Mouse (Mus musculus): Measurements from ENCODE around the gene Frmd8. TPM values are rescaled to one million over a fixed set of nuclear protein-coding genes. Genes with fewer than 3 reads are reported as not detected.
A peak's percentile ranks its signal among the peaks of the same experiment; 100 is the strongest.
"Not testable (repeated sequence)": the region's sequence is repeated elsewhere in the genome, so short reads cannot be mapped to it uniquely, and the experiment has no call there.

Frmd8 gene
- total RNA-seq, 2 experiments from 2014 or later, result 11.1 to 12.1 TPM

DNA sequence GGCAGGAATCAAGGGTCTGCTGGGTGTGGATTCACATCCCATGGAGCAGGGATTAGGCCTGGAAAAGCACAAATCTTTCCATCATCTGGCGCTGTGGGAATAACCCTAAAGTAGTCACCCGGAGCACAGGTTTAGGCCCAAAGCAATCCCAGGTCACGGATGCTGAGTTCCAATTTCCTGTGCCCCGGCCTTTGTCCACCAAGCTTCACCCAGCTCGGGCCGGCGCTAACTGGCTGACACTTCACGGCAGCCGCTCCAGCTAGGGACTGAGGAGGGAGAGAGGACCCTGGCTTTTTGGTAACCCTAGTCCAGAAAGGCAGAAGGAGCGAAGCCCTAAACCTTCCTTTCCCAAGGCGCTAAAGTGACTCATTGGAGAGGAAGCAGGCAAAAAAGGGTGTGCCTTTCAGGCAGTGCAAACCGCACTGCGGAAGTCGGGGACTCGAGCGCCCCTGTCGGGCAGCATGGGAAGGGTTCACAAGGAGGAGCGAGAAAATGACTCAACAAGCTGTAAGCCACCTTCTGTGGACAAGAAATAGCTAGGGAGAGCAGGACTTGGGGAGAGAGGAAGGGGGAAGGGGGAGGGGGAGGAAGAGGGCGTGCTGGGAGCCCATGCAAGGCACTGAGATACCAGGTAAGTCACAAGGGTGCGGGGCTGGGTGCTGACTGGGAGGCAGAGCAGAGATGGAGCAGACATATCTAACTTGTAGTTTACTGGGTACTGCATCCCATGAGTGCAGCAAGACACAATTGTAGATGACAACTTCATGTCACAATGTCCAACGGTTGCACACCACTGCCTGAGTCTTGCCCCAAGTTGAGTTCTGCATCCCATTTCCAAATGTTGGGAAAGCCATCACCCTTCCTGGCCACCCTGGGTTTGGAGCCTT is 57.1 kb downstream of the Frmd8 start:
- peak; percentile 91 to 93 for DNase-seq (ENCODE audit: low spot score in 2 of 2)
- intact Hi-C loops (cut with DNase I), result no loop called here

DNA sequence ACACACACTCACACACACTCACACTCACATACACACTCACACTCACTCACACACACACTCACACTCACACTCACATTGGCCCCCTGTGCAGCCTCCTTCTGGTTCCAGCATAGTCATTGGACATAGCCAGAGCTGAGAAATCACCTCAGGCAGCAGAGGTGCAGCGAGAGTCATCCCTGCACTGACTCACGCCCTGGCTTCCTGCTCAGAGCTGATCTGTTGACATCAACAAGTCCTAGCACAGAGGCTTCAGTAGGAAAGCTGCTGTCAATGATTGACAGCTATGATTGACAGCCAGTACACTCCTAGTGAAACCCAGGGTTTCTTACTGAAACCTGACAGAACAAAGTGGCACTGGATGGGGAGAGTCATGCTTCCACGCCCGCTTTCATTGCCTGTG is 59.1 kb downstream of the Frmd8 start:
- DNase-seq (ENCODE audit: low spot score in 2 of 2), result no peak
- intact Hi-C loops (cut with DNase I), result no loop called here

DNA sequence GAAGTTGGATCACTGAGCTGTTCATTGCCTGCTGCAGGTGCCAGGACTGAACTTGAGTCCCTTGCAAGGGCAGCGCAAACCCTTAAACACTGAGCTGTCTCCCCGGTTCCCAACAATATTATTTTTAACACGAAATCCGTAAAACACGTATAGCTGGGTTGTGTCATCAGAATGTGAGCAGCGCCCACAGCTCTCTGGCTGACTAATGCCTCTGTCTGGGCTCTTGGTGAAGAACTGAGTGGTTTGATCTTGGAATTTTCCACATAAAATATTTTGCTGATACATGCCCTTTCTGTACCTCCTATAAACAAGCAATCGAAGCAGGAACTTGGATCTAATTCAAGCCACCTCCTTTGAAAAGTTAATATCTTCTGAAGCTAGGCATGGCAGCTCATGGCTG is 60.1 kb downstream of the Frmd8 start:
- DNase-seq (ENCODE audit: low spot score in 2 of 2), result peak in 1 of 2 experiments; percentile 59
- intact Hi-C loops (cut with DNase I), result no loop called here

DNA sequence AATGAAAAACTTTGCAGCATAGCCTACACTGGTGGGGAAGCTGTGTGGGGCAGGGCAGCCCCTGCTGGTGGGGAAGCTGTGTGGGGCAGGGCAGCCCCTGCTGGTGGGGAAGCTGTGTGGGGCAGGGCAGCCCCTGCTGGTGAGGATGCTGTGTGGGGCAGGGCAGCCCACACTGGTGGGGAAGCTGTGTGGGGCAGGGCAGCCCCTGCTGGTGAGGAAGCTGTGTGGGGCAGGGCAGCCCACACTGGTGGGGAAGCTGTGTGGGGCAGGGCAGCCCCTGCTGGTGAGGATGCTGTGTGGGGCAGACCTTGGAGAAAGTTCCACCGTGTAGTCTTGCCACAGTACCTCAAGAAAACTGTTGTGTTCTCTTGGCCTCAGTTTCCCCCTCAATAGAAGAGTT is 61.0 kb downstream of the Frmd8 start:
- DNase-seq (ENCODE audit: low spot score in 2 of 2); intact Hi-C loops (cut with DNase I): not testable (repeated sequence)

DNA sequence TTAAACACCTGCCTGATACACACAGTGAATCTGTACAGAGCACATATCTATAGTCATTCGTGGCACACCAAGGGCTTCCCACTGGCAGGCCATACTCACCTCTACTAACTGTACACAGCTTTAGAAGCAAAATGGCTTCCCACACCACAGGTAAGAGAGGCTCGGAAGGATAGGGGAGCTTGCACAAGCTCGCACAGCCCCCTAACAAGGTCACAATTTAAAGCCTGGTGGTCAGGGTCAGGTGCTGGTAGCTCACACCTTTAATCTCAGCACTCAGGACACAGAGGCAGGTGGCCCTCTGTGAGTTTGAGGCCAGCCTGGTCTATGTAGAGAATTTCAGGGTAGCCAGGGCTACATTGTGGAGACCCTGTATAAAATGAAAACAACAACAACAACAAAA is 61.5 kb downstream of the Frmd8 start:
- no peak for DNase-seq (ENCODE audit: low spot score in 2 of 2)
- intact Hi-C loops (cut with DNase I), result no loop called here

DNA sequence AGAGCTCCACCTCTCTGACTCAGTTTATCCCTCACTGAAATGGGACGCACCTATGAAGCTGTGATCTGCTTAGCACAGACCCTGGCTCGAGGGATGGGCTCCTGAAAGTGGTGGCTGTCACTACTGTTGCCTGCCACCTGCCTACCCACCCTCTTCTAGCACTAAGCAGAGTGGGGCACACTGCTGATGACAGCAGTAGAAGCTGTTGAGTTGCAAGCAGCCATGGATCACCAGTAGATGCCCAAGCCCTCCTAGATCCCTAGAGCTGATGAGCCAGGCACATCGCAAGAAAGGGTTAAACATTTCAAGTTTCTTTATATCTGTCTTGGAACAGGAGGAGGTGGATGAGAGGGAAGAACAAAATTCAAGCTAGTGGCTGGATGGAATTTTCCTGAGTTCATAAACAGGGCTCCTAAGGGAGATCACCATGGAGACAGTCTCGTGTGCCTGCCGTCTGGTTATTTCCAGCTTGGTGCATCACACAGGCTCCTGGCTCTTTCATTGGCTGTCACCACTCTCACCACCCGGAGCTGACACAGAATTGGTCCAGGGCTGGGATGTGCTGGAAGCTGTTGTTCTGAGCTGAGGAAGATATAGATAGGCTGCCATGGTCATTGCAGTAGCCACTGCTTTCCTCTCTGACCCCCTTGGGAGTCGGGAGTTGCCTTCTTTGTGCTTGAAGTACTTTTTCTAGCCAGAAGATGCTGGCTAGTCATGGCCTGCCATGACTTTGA is 63.1 kb downstream of the Frmd8 start:
- intact Hi-C loops (cut with DNase I), result no loop called here
- peak; percentile 91 to 98 for DNase-seq (ENCODE audit: low spot score in 2 of 2)

DNA sequence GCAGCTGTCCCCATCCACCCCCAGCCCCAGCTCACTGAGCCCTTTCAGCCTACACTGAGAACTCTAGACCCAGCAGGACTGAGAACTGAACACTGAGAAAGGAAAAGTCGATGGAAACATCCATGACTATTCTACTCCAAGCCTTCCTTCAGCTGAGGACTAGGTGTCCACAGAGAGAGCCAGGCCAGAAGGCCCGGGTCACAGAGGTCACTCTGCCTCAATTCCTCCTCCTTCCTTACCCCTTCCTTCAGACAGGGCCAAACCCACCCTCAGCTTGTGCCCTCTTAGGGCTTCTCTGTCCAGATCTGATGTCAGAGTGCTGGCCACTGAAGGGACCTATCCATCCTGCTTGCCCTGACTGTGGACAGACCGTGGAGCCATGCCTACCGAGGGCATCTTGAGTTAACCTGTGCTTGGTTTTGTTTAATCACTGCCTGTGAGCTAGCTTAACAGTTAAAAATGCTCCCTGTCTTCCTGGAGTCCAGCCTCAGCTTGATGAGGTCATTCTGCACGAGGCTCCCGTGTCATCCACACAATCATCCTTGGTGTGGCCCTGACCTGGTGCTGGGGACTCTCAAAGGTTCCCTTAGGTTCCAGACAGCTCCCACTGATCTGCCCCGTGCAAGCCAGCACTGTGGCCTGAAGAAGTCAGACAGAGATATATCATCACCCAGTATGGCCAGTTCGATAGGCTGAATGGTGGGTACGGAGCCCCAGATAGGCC is 64.1 kb downstream of the Frmd8 start:
- DNase-seq (ENCODE audit: low spot score in 2 of 2), result no peak

DNA sequence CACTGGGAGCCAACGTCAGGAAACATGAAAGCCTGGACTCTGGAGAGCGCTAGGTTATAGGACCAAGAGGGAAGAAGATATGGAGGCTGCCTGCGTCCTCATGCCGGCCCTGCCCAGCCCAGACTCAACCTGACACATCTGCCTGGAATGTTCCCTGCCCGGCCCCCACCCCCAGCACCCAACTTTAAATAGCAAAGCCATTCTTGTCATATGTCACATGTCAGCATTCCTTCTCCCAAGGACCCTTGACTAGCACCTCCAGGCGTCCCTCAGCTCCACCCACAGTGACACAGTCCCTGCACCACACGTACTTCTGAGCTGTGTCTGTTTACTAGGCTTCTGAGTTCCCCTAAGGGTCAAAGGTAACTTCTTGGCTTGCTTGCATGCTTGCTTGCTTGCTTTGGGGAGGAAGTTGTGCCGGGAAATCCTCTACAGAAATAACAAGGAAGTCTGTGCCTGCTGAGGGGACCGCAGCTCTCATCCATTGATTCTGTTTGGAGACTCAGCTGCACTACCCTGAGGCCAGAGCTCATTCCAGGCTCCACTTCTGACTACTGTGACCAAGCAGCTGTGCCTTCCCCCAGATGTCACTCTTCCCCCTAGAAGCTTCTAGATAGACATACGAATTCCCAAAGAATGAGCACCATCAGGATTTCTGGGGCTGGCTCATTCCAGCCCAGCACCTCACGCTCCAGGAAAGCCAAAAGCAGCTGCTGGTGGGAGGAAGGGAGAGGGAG is 64.8 kb downstream of the Frmd8 start:
- DNase-seq (ENCODE audit: low spot score in 2 of 2), result peak in 1 of 2 experiments; percentile 65
- intact Hi-C loops (cut with DNase I), result no loop called here

More for the DNA sequence above, 64.1 kb downstream of the Frmd8 start:
- intact Hi-C loops (cut with DNase I), result no loop called here

DNA sequence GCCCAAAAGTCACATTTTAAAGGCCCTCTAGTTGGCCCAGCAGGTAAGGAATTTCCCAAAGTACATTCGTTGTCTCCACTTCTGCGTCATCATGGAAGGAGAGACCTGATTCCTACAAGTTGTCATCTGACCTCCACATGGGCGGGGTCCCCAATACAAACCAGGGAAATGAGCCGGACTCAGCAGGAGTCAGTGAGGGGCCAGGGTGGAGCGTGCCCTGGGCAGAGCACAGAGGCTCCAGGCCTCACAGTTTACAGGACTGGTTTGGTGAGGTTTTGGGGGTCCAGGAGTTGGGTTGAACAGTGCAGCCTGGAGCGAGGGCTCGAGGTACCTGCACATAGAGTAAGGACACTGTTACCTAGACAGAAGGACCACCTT is 65.4 kb downstream of the Frmd8 start:
- intact Hi-C loops (cut with DNase I), result no loop called here
- no peak for DNase-seq (ENCODE audit: low spot score in 2 of 2)

DNA sequence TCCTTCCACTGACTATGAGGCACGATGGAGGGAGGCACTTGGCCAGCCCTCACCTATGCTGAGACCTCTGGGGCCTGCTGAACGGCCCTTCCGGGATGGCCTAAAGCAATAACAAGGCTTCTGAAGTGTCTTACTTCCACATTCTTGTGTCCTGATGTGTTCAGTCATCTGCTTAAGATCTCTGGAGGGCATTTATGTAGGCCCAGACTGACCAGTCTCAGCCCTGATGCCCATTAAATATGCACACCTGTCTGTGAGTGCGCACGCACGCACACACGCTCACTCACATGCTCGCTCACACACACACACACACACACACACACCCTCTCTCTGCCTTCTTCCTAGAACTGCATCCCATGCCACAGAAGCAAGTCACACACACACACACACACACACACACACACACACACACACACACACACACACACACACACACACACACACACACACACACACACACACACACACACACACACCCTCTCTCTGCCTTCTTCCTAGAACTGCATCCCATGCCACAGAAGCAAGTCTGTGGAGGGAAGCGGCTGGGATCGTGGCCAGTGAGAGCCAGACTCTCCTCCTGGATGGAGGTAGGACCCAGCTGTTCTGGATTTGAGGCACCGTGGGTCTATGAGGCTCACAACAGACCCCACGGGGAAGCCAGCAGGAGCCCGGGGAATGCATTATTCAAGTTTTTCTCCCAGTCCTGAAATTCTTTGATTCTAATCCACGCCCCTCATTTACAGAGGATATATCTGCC is 65.9 kb downstream of the Frmd8 start:
- no peak for DNase-seq (ENCODE audit: low spot score in 2 of 2)

DNA sequence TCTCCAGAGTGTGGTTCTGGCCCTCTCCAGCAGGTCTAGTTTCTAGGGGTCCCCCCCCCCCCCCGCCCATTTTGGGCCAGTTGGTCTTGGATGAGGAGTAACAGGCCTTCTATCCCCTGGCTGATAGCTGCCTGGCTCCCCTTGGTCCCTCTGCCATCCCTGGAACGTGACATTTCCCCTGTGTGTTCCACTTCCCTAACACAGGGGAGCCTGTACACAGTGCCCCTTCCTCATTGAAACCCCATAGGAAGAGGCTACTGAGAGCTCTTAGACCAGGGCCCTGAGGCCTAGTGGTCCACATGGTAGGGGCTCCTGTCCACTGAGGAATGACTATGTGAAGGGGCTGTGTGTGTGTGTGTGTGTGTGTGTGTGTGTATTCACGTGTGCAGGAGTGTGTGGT is 67.3 kb downstream of the Frmd8 start:
- DNase-seq (ENCODE audit: low spot score in 2 of 2), result no peak
- intact Hi-C loops (cut with DNase I), result no loop called here

More for the DNA sequence above, 65.9 kb downstream of the Frmd8 start:
- intact Hi-C loops (cut with DNase I), result no loop called here

DNA sequence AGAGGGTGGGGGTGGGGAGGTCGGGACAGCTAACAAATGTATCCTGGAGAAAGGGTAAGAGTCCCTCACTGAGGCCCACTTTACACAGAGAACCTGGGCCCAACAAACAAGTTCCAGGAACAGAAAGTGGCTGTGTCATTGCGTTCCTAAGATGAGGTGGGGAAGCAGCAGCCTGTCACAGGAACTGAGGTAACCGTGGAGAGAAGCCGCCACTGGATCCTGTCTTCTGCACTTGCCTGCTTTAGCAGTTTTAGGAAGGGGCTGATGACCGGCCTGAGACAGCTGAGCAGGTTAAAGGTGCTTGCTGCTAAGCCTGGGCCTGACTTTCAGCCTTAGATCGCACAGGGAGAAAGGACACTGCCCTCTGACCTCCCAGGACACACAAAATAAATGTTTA is 68.3 kb downstream of the Frmd8 start:
- intact Hi-C loops (cut with DNase I), result no loop called here
- DNase-seq (ENCODE audit: low spot score in 2 of 2), result no peak

DNA sequence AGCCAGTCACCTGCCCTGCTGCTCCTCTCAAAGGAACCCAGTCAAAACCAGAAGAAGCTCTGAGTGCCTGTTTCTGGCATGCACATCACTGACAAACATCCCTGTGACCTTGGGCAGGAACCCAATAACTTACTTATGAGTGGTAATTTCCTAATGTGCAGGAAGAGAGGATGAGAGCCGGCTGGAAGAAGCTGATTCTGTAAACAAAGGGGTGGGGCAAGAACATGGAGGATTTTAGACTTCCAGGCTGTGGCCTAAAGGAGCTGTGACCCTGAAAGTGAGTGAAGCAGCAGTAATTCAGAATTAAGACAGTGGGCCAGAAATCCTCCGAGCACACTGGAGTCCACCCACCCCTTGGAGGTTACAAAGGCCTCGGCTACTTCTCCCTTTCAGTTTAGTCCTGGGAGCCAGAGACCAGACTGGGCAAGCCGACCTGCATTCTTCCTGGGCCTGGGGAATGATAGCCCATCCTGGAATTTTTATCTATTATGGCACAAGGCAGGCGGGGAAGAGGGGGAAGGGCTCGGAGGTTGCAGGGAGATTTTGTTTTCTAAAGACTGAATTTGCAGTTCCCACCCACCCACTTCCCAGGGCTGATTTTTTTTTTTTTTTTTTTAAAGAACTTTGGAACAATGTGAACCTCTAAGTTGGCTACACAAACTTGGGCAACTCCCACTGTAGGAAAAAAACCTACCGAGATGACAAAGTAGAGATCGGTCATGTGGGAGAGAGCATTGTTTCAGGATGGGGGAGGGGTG is 68.8 kb downstream of the Frmd8 start:
- intact Hi-C loops (cut with DNase I), result no loop called here
- no peak for DNase-seq (ENCODE audit: low spot score in 2 of 2)

DNA sequence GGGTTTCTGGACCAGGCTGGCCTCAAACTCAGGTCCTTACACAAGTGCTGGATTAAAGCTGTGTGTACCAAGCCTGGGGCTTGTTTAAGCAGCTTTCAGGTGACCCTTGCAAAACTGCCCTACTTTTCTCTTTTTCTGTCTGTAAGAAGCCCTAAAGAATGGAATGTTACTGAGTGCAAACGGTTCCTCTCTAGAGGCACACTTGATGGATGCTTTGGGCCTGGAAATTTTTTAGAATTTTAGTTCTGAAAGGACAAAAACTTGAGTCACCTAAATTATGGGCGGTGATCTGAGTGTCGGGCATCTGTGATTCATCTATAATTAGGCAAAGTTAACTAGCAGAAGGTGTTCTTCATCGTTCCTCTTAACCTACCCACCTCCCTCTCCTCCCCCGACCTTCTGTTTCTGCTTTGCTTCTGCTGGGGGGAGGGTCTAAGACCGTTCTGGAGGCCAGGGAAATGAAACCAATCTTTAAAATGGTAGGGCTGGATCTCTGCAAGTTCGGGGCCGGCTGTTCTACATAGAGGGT is 70.6 kb downstream of the Frmd8 start:
- DNase-seq (ENCODE audit: low spot score in 2 of 2), result peak in 1 of 2 experiments; percentile 54
- intact Hi-C loops (cut with DNase I), result no loop called here

DNA sequence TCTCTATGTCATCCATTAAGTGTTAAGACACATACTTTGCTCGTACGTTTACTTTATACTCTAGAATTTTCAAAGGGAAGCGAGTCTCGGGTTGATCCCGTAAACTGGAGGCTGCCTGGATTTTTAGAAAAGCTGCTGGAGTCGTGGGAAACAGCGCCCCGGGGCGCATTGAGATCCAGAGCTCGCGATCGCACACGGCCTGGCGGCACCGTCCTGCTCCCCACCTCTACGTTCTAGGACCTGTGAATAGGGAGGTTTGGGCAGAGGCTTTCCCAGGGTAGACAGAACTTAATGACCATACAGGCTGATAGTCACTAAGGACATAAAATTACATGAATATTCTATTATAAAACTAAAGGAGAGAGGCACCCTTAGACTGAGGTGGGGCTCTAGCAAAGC is 71.2 kb downstream of the Frmd8 start:
- DNase-seq (ENCODE audit: low spot score in 2 of 2), result no peak
- intact Hi-C loops (cut with DNase I), result loop anchor here (1.0 kb wide), 1 partner anchor 42 kb away; no protein-coding TSS in a partner anchor

DNA sequence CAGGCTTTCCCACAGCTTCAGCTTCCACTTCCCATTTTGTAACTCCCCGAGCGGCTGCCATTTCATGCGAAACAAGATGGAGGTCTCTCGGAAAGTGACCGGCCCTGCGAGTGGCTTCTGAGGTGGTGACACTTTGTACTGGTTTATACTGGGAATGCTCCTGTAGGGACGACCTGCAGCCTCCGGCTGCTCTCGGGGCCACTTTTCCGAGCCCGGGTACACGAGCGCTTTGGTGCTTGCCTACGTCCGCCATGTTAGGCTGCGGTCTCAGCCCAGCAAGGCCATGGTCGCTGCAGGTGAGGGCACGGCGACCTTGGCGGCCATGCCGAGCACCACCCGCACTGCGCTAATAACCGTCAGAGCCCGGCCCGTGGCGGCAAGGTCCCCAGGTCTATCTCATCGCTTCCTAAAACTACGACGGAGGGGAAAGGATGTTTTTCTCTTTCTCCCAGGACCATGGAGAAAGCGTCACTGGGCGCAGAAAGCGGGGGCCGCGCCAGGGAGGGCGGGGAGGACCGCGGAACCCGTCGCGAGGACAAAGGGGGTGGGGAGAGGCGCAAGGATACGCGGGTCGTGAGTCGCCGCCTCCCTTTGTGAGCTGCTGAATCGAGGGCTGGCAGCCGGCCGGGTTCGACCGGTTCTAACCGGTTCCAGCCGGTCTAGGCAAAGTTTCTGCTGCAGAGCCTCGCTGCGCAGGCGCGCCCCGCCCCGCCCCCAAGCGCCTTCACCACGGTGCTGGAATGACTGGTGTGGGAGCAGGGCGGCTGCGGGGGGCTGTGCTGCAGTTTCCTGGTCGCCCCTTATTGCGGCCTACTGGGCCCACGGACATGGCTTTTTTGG is 71.8 kb downstream of the Frmd8 start:
- peak; percentile 100 for DNase-seq (ENCODE audit: low spot score in 2 of 2)
- intact Hi-C loops (cut with DNase I), result loop anchor here (1.0 kb wide), 1 partner anchor 43 kb away; no protein-coding TSS in a partner anchor

DNA sequence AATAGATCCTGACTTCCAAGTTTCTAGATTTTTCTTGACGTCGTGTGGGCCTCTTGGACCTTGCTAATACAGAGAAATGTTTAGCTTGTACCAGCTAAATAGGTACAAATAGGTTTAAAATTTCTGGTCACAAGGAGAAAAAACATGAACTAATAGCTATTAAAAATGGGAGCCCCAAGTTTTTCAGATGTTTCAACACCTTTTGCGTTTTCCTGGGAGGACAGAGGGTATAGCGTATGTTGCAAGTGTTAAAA is 72.4 kb downstream of the Frmd8 start:
- intact Hi-C loops (cut with DNase I), result loop anchor here (1.0 kb wide), 1 partner anchor 44 kb away; no protein-coding TSS in a partner anchor
- no peak for DNase-seq (ENCODE audit: low spot score in 2 of 2)

All from left cerebral cortex, postnatal 14 days (tissue).